In the genomic region with DNA sequence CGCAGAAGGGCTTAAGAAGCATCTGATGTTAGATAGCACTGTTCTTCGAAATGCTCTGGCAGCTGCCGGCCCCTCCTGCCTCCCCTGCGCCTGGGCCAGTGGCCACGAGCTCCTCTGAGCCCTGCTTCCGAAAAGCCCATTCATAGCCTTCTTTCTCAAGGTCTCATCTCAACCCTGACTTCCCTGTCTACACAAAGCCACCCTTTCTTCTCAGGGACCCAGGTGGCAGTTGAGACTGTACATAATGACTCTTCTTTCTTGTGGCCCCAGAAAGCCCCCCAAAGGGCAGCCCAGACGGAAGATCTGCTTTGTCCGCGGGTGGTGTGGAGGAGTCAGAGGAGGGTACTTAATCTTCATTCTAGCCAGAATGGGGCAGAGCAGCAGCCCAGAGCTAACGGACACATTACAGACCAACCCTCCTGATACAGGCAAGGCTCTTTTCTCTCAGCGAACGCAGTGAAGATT, we compare ENCODE assay signal across 16 mouse cellular contexts. TPM values are rescaled to one million over a fixed set of nuclear protein-coding genes. Genes with fewer than 3 reads are reported as not detected.
DNase-seq lines count a peak whose midpoint lies in the region; ATAC-seq and TF ChIP-seq lines count a peak whose summit lies in the region.
"Had no signal": no experiment of that assay in that cellular context is flagged by ENCODE, and none has a peak within 500 bp of the region (broad histone marks: within the 10 kb centered on the region; RNA-seq: fewer than 3 reads in every experiment).

No protein-coding gene starts in this region.

- no peaks in the 10 kb centered on the region for H3K9me3 ChIP-seq in forebrain, embryonic 12.5 days
- H3K9me3 ChIP-seq in forebrain, embryonic 11.5 days (ENCODE audit: control insufficient read depth, low read length), result no peaks in the 10 kb centered on the region
- H3K9me3 ChIP-seq in E14TG2a.4 (ENCODE audit: low read length), result no peaks in the 10 kb centered on the region
- no peaks in the 10 kb centered on the region for H3K9me3 ChIP-seq in hindbrain, embryonic 16.5 days (ENCODE audit: control insufficient read depth, low read length)
- no peaks in the 10 kb centered on the region for H3K9me3 ChIP-seq in midbrain, postnatal 0 days (ENCODE audit: low read length)
- H3K9me3 ChIP-seq: embryonic facial prominence, embryonic 15.5 days had no signal

- H3K27ac ChIP-seq in forebrain, embryonic 12.5 days, result peak overlapping the region; percentile 31; the same call in 1 of the 2 replicates
- H3K27ac ChIP-seq in forebrain, embryonic 11.5 days (ENCODE audit: low read depth, low read length), result no peak overlapping the region
- peak overlapping the region; percentile 59 for H3K27ac ChIP-seq in hindbrain, embryonic 16.5 days (ENCODE audit: low read depth, low read length)
- H3K27ac ChIP-seq in midbrain, postnatal 0 days (ENCODE audit: low read depth, low read length), result peak overlapping the region; percentile 65
- H3K27ac ChIP-seq: embryonic facial prominence, embryonic 15.5 days; kidney, postnatal 0 days had no signal

- TF ChIP-seq CTCF in E14TG2a.4 (conservative IDR thresholded peaks at IDR 0.05; ENCODE audit: low read length), result no peak
- TF ChIP-seq CTCF in midbrain, postnatal 0 days (IDR thresholded peaks at IDR 0.05), result no peak

- DNase-seq in forebrain, embryonic 11.5 days (ENCODE audit: low spot score), result no peak
- peak; percentile 65 for DNase-seq in midbrain, postnatal 0 days (ENCODE audit: low spot score)
- DNase-seq in T-cell, adult 2 months (ENCODE audit: low spot score), result no peak
- no peak for DNase-seq in lung, postnatal 36 days
- DNase-seq: adrenal gland, adult 8-10 months; cerebellum, adult 2 months; gastrocnemius, postnatal 14 days; heart, postnatal 36 days; spleen, adult 18-20 months; thymus, postnatal 36 days had no signal

- H3K36me3 ChIP-seq in forebrain, embryonic 12.5 days (replicated peaks), result no peaks in the 10 kb centered on the region
- no peaks in the 10 kb centered on the region for H3K36me3 ChIP-seq in forebrain, embryonic 11.5 days (ENCODE audit: control insufficient read depth, insufficient read depth, low read length)
- H3K36me3 ChIP-seq in E14TG2a.4 (ENCODE audit: insufficient read depth, low read length), result no peaks in the 10 kb centered on the region
- H3K36me3 ChIP-seq in hindbrain, embryonic 16.5 days (ENCODE audit: control insufficient read depth, insufficient read depth, low read length), result no peaks in the 10 kb centered on the region
- H3K36me3 ChIP-seq in midbrain, postnatal 0 days (ENCODE audit: insufficient read depth, low read length), result no peaks in the 10 kb centered on the region
- H3K36me3 ChIP-seq: embryonic facial prominence, embryonic 15.5 days had no signal

- H3K27me3 ChIP-seq in forebrain, embryonic 12.5 days, result no peaks in the 10 kb centered on the region
- H3K27me3 ChIP-seq in forebrain, embryonic 11.5 days (ENCODE audit: control insufficient read depth, insufficient read depth, low read length), result no peaks in the 10 kb centered on the region
- H3K27me3 ChIP-seq in E14TG2a.4 (ENCODE audit: insufficient read depth, low read length), result peaks cover 15% of the 10 kb centered on the region
- no peaks in the 10 kb centered on the region for H3K27me3 ChIP-seq in hindbrain, embryonic 16.5 days (replicated peaks; ENCODE audit: control insufficient read depth, insufficient read depth, low read length)
- H3K27me3 ChIP-seq in midbrain, postnatal 0 days (ENCODE audit: insufficient read depth, low read length), result no peaks in the 10 kb centered on the region
- H3K27me3 ChIP-seq: embryonic facial prominence, embryonic 15.5 days had no signal

- peaks cover 10% of the 10 kb centered on the region; the same call in 1 of the 2 replicates for H3K4me1 ChIP-seq in forebrain, embryonic 12.5 days
- H3K4me1 ChIP-seq in forebrain, embryonic 11.5 days (replicated peaks; ENCODE audit: control insufficient read depth, insufficient read depth, low read length), result peaks cover 4% of the 10 kb centered on the region; the same call in 1 of the 2 replicates
- H3K4me1 ChIP-seq in E14TG2a.4 (replicated peaks; ENCODE audit: low read depth, low read length), result peaks cover 23% of the 10 kb centered on the region
- H3K4me1 ChIP-seq in hindbrain, embryonic 16.5 days (ENCODE audit: control insufficient read depth, insufficient read depth, low read depth, low read length), result no peaks in the 10 kb centered on the region
- no peaks in the 10 kb centered on the region for H3K4me1 ChIP-seq in midbrain, postnatal 0 days (ENCODE audit: insufficient read depth, low read length)
- H3K4me1 ChIP-seq: embryonic facial prominence, embryonic 15.5 days had no signal

- ATAC-seq in forebrain, embryonic 12.5 days (ENCODE audit: low FRiP score), result no peak
- ATAC-seq in forebrain, embryonic 11.5 days (replicated peaks; ENCODE audit: low FRiP score), result no peak
- ATAC-seq in hindbrain, embryonic 16.5 days, result peak; percentile 79
- ATAC-seq in midbrain, postnatal 0 days (ENCODE audit: low FRiP score), result peak; percentile 77
- ATAC-seq in monocyte, adult 5-6 weeks (replicated peaks; ENCODE audit: insufficient number of reproducible peaks, low FRiP score, low TSS enrichment, poor library complexity, severe bottlenecking), result no peak

- no peak overlapping the region for H3K4me3 ChIP-seq in forebrain, embryonic 12.5 days (replicated peaks)
- no peak overlapping the region for H3K4me3 ChIP-seq in forebrain, embryonic 11.5 days (ENCODE audit: low read depth, low read length)
- H3K4me3 ChIP-seq in E14TG2a.4 (replicated peaks; ENCODE audit: low read length), result 0 out of 2 replicates have a peak overlapping the region, but pooled peaks have one; percentile 3
- no peak overlapping the region for H3K4me3 ChIP-seq in hindbrain, embryonic 16.5 days (ENCODE audit: low read length)
- H3K4me3 ChIP-seq in midbrain, postnatal 0 days (ENCODE audit: low read depth, low read length), result no peak overlapping the region
- H3K4me3 ChIP-seq: embryonic facial prominence, embryonic 15.5 days had no signal

- no peak overlapping the region for H3K4me2 ChIP-seq in forebrain, embryonic 12.5 days
- no peak overlapping the region for H3K4me2 ChIP-seq in forebrain, embryonic 11.5 days (ENCODE audit: low read depth, low read length, severe bottlenecking)
- 0 out of 2 replicates have a peak overlapping the region, but pooled peaks have one; percentile 10 for H3K4me2 ChIP-seq in hindbrain, embryonic 16.5 days (ENCODE audit: low read length)
- no peak overlapping the region for H3K4me2 ChIP-seq in midbrain, postnatal 0 days (ENCODE audit: low read depth, low read length, poor library complexity, severe bottlenecking)
- H3K4me2 ChIP-seq: embryonic facial prominence, embryonic 15.5 days had no signal

- H3K9ac ChIP-seq in forebrain, embryonic 12.5 days, result no peak overlapping the region
- H3K9ac ChIP-seq in forebrain, embryonic 11.5 days (ENCODE audit: low read length), result no peak overlapping the region
- H3K9ac ChIP-seq in hindbrain, embryonic 16.5 days (ENCODE audit: low read depth, low read length), result no peak overlapping the region
- H3K9ac ChIP-seq in midbrain, postnatal 0 days (replicated peaks; ENCODE audit: low read length, poor library complexity, severe bottlenecking), result no peak overlapping the region
- H3K9ac ChIP-seq: embryonic facial prominence, embryonic 15.5 days had no signal

- 61% methylated on average over 12 of the region's 12 CpGs for WGBS in forebrain, embryonic 12.5 days
- 52% methylated on average over 12 of the region's 12 CpGs for WGBS in forebrain, embryonic 11.5 days
- 37% methylated on average over 12 of the region's 12 CpGs for WGBS in hindbrain, embryonic 16.5 days
- WGBS in midbrain, postnatal 0 days, result 32% methylated on average over 12 of the region's 12 CpGs

RNA-seq across cellular contexts. Expression of a gene that starts 11.7 kb away (rescaled TPM):
- polyA plus RNA-seq in forebrain, embryonic 12.5 days (2016; fragmentation: Nextera tagmentation; extraction: Ambion mirVana), result 32.7 and 33.0 TPM in 2 replicates
- polyA plus RNA-seq in forebrain, embryonic 11.5 days (2014; fragmentation: Nextera tagmentation; extraction: Ambion mirVana), result 37.5 and 40.3 TPM in 2 replicates
- polyA plus RNA-seq in hindbrain, embryonic 16.5 days (2015; fragmentation: Nextera tagmentation; extraction: Ambion mirVana), result 39.0 and 40.2 TPM in 2 replicates
- total RNA-seq in midbrain, postnatal 0 days (2014; rRNA removed), result 28.8 and 35.5 TPM in 2 replicates
- polyA plus RNA-seq in midbrain, postnatal 0 days (2015; fragmentation: Nextera tagmentation; extraction: Ambion mirVana), result 30.5 and 34.8 TPM in 2 replicates
- 1.7 to 7.1 TPM (median 6.1 TPM) in 3 replicates for total RNA-seq in monocyte, adult 5-6 weeks (2017)

RNA-seq across cellular contexts. Expression of a gene that starts 39.8 kb away (rescaled TPM):
- polyA plus RNA-seq in forebrain, embryonic 12.5 days (2016; fragmentation: Nextera tagmentation; extraction: Ambion mirVana), result 41.9 and 45.0 TPM in 2 replicates
- 40.2 and 42.8 TPM in 2 replicates for polyA plus RNA-seq in forebrain, embryonic 11.5 days (2014; fragmentation: Nextera tagmentation; extraction: Ambion mirVana)
- 57.8 and 59.0 TPM in 2 replicates for polyA plus RNA-seq in hindbrain, embryonic 16.5 days (2015; fragmentation: Nextera tagmentation; extraction: Ambion mirVana)
- total RNA-seq in midbrain, postnatal 0 days (2014; rRNA removed), result 146 and 162 TPM in 2 replicates
- polyA plus RNA-seq in midbrain, postnatal 0 days (2015; fragmentation: Nextera tagmentation; extraction: Ambion mirVana), result 56.6 and 59.3 TPM in 2 replicates
- 9.0 to 22.1 TPM (median 12.4 TPM) in 3 replicates for total RNA-seq in monocyte, adult 5-6 weeks (2017)

RNA-seq across cellular contexts. Expression of a gene that starts 49.7 kb away (rescaled TPM):
- 21.9 and 22.3 TPM in 2 replicates for polyA plus RNA-seq in forebrain, embryonic 12.5 days (2016; fragmentation: Nextera tagmentation; extraction: Ambion mirVana)
- 10.9 and 11.3 TPM in 2 replicates for polyA plus RNA-seq in forebrain, embryonic 11.5 days (2014; fragmentation: Nextera tagmentation; extraction: Ambion mirVana)
- polyA plus RNA-seq in hindbrain, embryonic 16.5 days (2015; fragmentation: Nextera tagmentation; extraction: Ambion mirVana), result 207 and 212 TPM in 2 replicates
- 456 and 504 TPM in 2 replicates for total RNA-seq in midbrain, postnatal 0 days (2014; rRNA removed)
- 325 and 340 TPM in 2 replicates for polyA plus RNA-seq in midbrain, postnatal 0 days (2015; fragmentation: Nextera tagmentation; extraction: Ambion mirVana)
- 1.2 to 1.5 TPM in 2 of 3 replicates, not detected in the other for total RNA-seq in monocyte, adult 5-6 weeks (2017)

Comparison
In these comparisons a context has a peak if more than half of its experiments do, and no peak if none do; other contexts are left out.
1. ATAC-seq: peak in hindbrain, embryonic 16.5 days (single experiment) and midbrain, postnatal 0 days (single experiment); none in forebrain, embryonic 12.5 days (single experiment), forebrain, embryonic 11.5 days (single experiment) and monocyte, adult 5-6 weeks (single experiment).